Mouse (Mus musculus) small intestine, adult 2 months (tissue): ENCODE measurements at regions not wholly inside any gene's neighbourhood (a gene's known extent, or its start where the extent isn't known, plus 50 kb on each side); places are given as distances from the start of the nearest gene placed in this dataset.

Source experiments
- H3K27ac ChIP-seq: fragments of 200-500 bp; 2 replicates; pipeline ENCODE4 v1.5.1; 2012; ENCODE audit warnings: low read depth, low read length, control low read depth, inconsistent platforms; ENCODE audit not compliant: insufficient read depth
- H3K27me3 ChIP-seq: fragments of 200-500 bp; 2 replicates; pipeline ENCODE4 v1.6.1; 2012; ENCODE audit warnings: mild to moderate bottlenecking, moderate library complexity, low read length, inconsistent platforms; ENCODE audit not compliant: control insufficient read depth, insufficient read depth
- H3K36me3 ChIP-seq: fragments of 200-500 bp; 2 replicates; pipeline ENCODE4 v1.6.1; 2012; ENCODE audit warnings: mild to moderate bottlenecking, low read length, control low read depth, inconsistent platforms; ENCODE audit not compliant: control insufficient read depth, insufficient read depth
- H3K4me1 ChIP-seq: fragments of 200-500 bp; 2 replicates; pipeline ENCODE4 v1.6.1; 2012; ENCODE audit warnings: low read length, inconsistent platforms, mixed read lengths; ENCODE audit not compliant: control insufficient read depth, insufficient read depth, insufficient read length
- H3K4me3 ChIP-seq: fragments of 200-500 bp; 2 replicates; pipeline ENCODE4 v1.5.1; 2012; ENCODE audit warnings: low read depth, mild to moderate bottlenecking, control low read depth, inconsistent platforms, low read length, moderate library complexity
- CTCF ChIP-seq: fragments of 200-500 bp; IDR thresholded peaks from 2 replicates; pipeline ENCODE4 v1.5.1; 2012; ENCODE audit warnings: low read depth, mild to moderate bottlenecking, control low read depth, inconsistent platforms, low read length, moderate library complexity, mixed read lengths; ENCODE audit not compliant: insufficient replicate concordance, insufficient read length; ENCODE audit errors: extremely low read depth
- POLR2A ChIP-seq: fragments of 200-500 bp; IDR thresholded peaks from 2 replicates; pipeline ENCODE4 v1.6.1; 2012; ENCODE audit warnings: low read depth, mild to moderate bottlenecking, control low read depth, inconsistent platforms, low read length, moderate library complexity
- WGBS: fragments of 180-500 bp; shearing (Covaris S2); methylation state at CpG from one replicate; pipeline ENCODE4 v1.1.7; 2018; 5-methylcytosine and 5-hydroxymethylcytosine counted together

DNA sequence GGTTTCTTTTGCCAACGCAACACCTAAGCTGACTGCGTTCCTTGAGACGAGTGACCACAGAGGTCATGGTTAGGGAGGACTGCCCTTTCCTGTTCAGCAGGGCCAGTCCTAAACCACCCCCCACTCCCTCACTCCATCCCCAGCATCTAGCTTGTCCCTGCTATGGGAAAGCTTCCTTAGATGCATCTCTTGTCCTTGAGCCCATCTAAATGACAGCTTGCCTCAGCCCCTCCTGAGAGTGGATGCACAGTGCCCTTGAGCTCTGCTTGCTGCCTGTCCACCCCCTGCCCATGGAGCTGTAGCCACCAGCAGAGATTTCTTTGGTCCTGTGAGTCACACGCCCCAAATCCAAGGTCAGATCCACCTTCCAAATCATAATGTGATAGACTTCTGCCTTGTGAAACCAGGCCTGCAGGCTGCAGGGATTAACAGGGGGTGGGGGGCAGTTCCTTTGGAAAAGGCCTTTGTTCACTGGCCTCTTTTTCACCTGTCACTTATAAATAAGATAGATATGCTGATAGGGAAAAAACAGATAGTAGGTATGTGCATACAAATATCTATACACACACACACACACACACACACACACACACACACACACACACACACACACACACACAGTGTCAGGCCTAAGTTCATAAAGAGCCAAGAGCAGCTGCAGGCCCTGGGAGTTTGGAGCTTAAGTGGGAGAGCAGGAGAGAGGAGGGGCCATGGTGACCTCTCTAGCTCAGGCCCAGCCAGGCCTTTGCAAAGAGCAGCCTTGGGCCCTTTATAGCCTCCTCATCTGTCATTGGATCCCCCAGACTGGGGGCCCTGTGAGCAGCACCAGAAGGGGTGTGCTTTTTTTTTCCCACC lies 56.4 kb upstream of the Adra2c start:
- Histone ChIP-seq H3K4me1 (no peaks in the 10 kb centered on the region), H3K27ac (no peak overlapping the region), H3K4me3 (no peak overlapping the region), H3K36me3 (no peaks in the 10 kb centered on the region), H3K27me3 (no peaks in the 10 kb centered on the region)
- TF ChIP-seq CTCF (no peak), POLR2A (no peak)
- WGBS, result 73% methylated on average over 4 of the region's 4 CpGs

DNA sequence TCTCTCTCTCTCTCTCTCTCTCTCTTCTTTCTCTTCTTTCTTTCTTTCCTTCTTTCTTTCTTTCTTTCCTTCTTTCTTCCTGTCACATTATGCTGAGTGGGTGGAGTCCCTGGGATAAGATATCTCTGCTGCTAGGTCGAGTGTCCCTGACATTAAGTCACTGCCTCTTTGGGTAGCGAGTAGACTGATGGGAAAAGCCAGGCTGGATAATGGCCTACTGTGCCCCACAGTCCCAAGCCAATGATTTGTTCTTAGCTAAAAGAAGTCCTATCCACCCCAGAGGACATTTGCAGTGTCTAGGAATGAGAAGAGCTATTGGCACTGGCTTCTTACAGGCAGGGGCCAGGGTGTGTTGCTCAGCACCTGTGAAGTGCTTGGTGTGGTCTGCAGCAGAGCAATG lies 61.8 kb upstream of the Adra2c start:
- Histone ChIP-seq H3K4me1 (no peaks in the 10 kb centered on the region), H3K27me3 (no peaks in the 10 kb centered on the region), H3K4me3 (no peak overlapping the region), H3K27ac (no peak overlapping the region), H3K36me3 (no peaks in the 10 kb centered on the region)
- 26% methylated on average over 2 of the region's 2 CpGs for WGBS
- TF ChIP-seq CTCF, result no peak
- no peak for TF ChIP-seq POLR2A

DNA sequence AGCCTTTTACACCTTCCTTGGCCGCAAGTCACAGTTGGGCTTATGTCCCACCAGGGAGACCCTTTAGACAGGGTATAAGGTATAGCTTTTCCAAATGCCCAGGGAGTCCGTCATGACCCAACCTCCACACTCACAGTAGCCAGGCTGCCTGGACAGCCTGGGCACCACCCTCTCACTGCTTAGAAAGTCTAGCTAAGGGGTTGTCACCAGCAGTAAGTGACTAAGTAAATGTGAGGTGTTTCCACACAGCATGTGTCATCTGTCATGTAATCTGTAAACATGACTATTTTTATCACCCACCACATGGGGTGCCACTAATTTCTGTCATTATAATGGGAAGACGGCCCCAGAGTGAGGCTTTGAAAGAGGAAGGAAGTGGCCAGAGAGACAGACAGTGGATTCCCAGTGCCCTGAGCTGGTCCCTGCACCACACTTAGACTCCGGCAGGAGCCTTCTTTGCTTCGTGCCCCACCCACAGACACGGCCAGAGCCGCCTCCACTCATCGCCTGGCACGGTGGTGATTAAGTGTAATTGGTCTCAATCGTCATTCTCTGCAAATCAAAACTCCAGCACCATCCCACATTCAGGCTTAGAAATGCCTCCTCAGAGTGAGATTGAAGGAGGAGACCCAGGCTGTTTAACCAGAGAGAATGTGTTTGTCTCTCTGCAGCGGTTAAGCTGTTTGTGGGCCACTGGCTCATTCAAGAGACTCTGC lies 62.5 kb upstream of the Adra2c start:
- Histone ChIP-seq H3K4me1 (no peaks in the 10 kb centered on the region), H3K27me3 (no peaks in the 10 kb centered on the region), H3K4me3 (no peak overlapping the region), H3K36me3 (no peaks in the 10 kb centered on the region), H3K27ac (no peak overlapping the region)
- TF ChIP-seq CTCF, result no peak
- TF ChIP-seq POLR2A, result no peak
- WGBS, result 53% methylated on average over 11 of the region's 11 CpGs

DNA sequence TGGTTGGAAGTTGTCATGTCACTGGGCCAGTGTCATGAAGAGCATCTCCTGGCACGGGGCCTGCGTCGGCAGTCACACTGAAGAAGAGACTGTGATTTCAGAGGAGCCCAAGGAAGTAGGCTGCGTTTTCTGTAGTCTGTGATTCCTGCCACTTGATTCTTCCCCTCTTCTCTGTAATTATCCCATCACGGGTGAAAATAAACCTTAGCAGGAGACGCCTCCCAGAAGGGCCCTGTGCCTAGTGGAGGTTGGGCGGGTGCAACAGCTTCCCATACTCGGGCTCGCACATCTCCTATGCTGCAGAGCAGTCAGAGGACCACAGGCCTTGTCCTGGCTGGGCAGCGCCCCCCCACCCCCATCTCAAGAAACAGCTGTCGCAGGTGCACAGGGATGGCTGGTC lies 63.1 kb upstream of the Adra2c start:
- H3K27me3 ChIP-seq, result no peaks in the 10 kb centered on the region
- no peaks in the 10 kb centered on the region for H3K4me1 ChIP-seq
- 81% methylated on average over 11 of the region's 11 CpGs for WGBS
- H3K4me3 ChIP-seq, result no peak overlapping the region
- TF ChIP-seq POLR2A (no peak), CTCF (no peak)
- no peaks in the 10 kb centered on the region for H3K36me3 ChIP-seq
- no peak overlapping the region for H3K27ac ChIP-seq

DNA sequence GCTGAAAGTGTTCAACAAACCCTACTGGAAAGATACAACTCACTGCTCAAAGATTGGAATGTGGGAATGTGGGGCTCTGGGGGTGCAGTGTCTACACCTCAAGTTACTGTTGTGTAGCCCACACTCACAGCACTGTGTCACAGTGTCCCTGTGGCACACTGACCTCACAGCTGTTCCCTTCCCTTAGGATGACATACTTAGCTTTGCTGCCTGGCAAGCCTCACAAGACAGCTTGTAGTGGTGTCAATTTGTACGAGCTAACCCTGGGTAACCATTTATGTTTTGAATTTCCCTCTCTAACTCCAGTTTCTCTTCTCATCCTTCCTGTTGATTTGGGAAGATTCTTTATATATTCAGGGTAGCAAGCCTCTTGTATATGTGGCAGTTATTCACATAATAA lies 68.8 kb upstream of the Adra2c start:
- H3K4me3 ChIP-seq, result no peak overlapping the region
- TF ChIP-seq POLR2A, result no peak
- TF ChIP-seq CTCF, result no peak
- WGBS, result 50% methylated on average over 1 of the region's 1 CpGs
- no peaks in the 10 kb centered on the region; the same call in 1 of the 2 replicates for H3K27me3 ChIP-seq
- H3K4me1 ChIP-seq, result no peaks in the 10 kb centered on the region
- H3K27ac ChIP-seq, result no peak overlapping the region
- no peaks in the 10 kb centered on the region for H3K36me3 ChIP-seq

DNA sequence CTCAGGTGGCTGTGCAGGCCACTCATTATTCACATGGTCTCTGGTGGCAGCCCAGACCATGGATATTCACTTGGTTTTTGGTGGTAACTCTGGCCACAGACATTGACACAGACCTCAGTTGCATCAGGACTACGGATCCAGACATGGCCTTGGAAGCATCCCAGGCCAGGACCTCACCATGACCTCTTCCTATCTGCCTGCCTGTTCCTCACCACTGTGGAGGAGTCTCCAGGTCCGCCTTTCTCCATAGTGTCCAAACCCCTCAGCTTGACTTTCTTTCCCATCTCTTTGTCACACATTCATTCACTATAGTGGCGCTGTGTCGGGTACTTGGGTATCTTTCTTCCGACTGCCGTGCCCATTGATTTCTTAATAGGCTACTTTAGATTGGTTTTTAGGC lies 74.1 kb upstream of the Adra2c start:
- WGBS, result 92% methylated on average over 6 of the region's 6 CpGs
- Histone ChIP-seq H3K4me1 (no peaks in the 10 kb centered on the region), H3K27me3 (no peaks in the 10 kb centered on the region; the same call in 1 of the 2 replicates), H3K4me3 (no peak overlapping the region), H3K36me3 (no peaks in the 10 kb centered on the region), H3K27ac (no peak overlapping the region)
- no peak for TF ChIP-seq POLR2A
- no peak for TF ChIP-seq CTCF

DNA sequence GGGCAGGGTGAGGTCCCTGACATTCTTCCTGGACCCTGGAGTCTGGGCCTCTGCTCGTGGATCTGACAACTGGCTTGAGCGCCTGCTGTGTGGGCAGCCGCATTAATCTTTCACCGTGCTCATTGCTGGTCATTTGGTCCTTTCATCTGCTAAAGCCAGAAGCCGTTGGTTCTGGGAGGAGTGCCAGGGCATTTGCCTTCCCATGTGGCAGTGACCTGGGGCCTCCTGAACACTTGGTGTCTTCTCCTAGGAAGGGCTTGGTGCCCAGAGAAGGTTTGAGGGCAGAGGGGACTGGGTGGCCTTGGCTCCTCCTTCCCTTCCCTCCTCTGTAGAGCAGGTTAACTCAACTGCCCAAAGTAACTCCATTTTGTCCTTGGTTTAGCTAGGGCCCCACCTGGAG lies 79.7 kb upstream of the Adra2c start:
- Histone ChIP-seq H3K27me3 (no peaks in the 10 kb centered on the region), H3K4me1 (no peaks in the 10 kb centered on the region), H3K4me3 (no peak overlapping the region), H3K36me3 (no peaks in the 10 kb centered on the region), H3K27ac (no peak overlapping the region)
- WGBS, result 50% methylated on average over 5 of the region's 5 CpGs
- TF ChIP-seq POLR2A (no peak), CTCF (no peak)
